Mouse (Mus musculus): ENCODE measurements at regions not wholly inside any gene's neighbourhood (a gene's known extent, or its start where the extent isn't known, plus 50 kb on each side); places are given as distances from the start of the nearest gene placed in this dataset.

GRCm38 (mm10) chr8:34562278-34562677 lies 450.7 kb upstream of the Gm10131 start:
- DNase-seq (ENCODE audit: low spot score), result peak; percentile 74

- DNase-seq (ENCODE audit: low spot score), result no peak
Measured at GRCm38 (mm10) chr8:34549786-34550185, 438.2 kb upstream of the Gm10131 start.

GRCm38 (mm10) chr8:34546815-34547214 lies 435.3 kb upstream of the Gm10131 start:
- no peak for DNase-seq (ENCODE audit: low spot score)

GRCm38 (mm10) chr8:34542361-34543038 lies 431.0 kb upstream of the Gm10131 start:
- no peak for DNase-seq (ENCODE audit: low spot score)

GRCm38 (mm10) chr8:34539232-34539631 lies 427.7 kb upstream of the Gm10131 start:
- DNase-seq (ENCODE audit: low spot score), result no peak

- no peak for DNase-seq (ENCODE audit: low spot score)
Measured at GRCm38 (mm10) chr8:34535434-34535833, 423.9 kb upstream of the Gm10131 start.

GRCm38 (mm10) chr8:34533421-34533820 lies 421.9 kb upstream of the Gm10131 start:
- no peak for DNase-seq (ENCODE audit: low spot score)

GRCm38 (mm10) chr8:34530896-34531679 lies 419.6 kb upstream of the Gm10131 start:
- no peak for DNase-seq (ENCODE audit: low spot score)

GRCm38 (mm10) chr8:34530046-34530445 lies 418.5 kb upstream of the Gm10131 start:
- DNase-seq (ENCODE audit: low spot score), result no peak

GRCm38 (mm10) chr8:34529452-34529851 lies 417.9 kb upstream of the Gm10131 start:
- no peak for DNase-seq (ENCODE audit: low spot score)

- no peak for DNase-seq (ENCODE audit: low spot score)
Measured at GRCm38 (mm10) chr8:34528213-34528612, 416.7 kb upstream of the Gm10131 start.

- no peak for DNase-seq (ENCODE audit: low spot score)
Measured at GRCm38 (mm10) chr8:34525231-34525630, 413.7 kb upstream of the Gm10131 start.

- no peak for DNase-seq (ENCODE audit: low spot score)
Measured at GRCm38 (mm10) chr8:34523849-34524248, 412.3 kb upstream of the Gm10131 start.

GRCm38 (mm10) chr8:34521316-34521715 lies 409.8 kb upstream of the Gm10131 start:
- DNase-seq (ENCODE audit: low spot score), result no peak

GRCm38 (mm10) chr8:34520664-34521063 lies 409.1 kb upstream of the Gm10131 start:
- DNase-seq (ENCODE audit: low spot score), result no peak

- DNase-seq (ENCODE audit: low spot score), result no peak
Measured at GRCm38 (mm10) chr8:34513459-34514090, 402.0 kb upstream of the Gm10131 start.

- peak; percentile 36 for DNase-seq (ENCODE audit: low spot score)
Measured at GRCm38 (mm10) chr8:34505829-34506555, 394.5 kb upstream of the Gm10131 start.

- peak; percentile 15 for DNase-seq (ENCODE audit: low spot score)
Measured at GRCm38 (mm10) chr8:34505102-34505501, 393.6 kb upstream of the Gm10131 start.

- no peak for DNase-seq (ENCODE audit: low spot score)
Measured at GRCm38 (mm10) chr8:34502606-34503162, 391.1 kb upstream of the Gm10131 start.

- no peak for DNase-seq (ENCODE audit: low spot score)
Measured at GRCm38 (mm10) chr8:34499196-34499595, 387.7 kb upstream of the Gm10131 start.

- DNase-seq (ENCODE audit: low spot score), result no peak
Measured at GRCm38 (mm10) chr8:34496751-34497150, 385.2 kb upstream of the Gm10131 start.

- DNase-seq (ENCODE audit: low spot score), result no peak
Measured at GRCm38 (mm10) chr8:34495974-34496373, 384.4 kb upstream of the Gm10131 start.
